Mouse (Mus musculus) heart, postnatal 10 days (tissue): ENCODE measurements around the gene Dld. TPM values are rescaled to one million over a fixed set of nuclear protein-coding genes. Genes with fewer than 3 reads are reported as not detected.

Source experiments
- DNase-seq, 2 experiments: peaks; one replicate each; pipeline ENCODE4 v3.0.0; 2021
- intact Hi-C: fragments of 180-260 bp; cut with DNase I; formaldehyde crosslinking; loops from one replicate; pipeline ENCODE4 v1.15.1; 2025
- total RNA-seq, 2 experiments: library from RNA; stranded (reverse); gene quantifications; 2 replicates each; pipeline ENCODE4 v1.2.3; 2021

Gene Dld
- total RNA-seq: 100 to 1,000 TPM; 373 to 380 TPM

GRCm38 (mm10) chr12:31350944-31351928 lies at the start of gene Dld:
Gene Dld, minus strand, starts transcription at chr12:31351453.
- peak; percentile 97 to 98 for DNase-seq
- intact Hi-C loops: no loop called here

- intact Hi-C loops: no loop called here
- DNase-seq: no peak
Observed at GRCm38 (mm10) chr12:31400821-31401220, 49.6 kb upstream of the Dld start.

GRCm38 (mm10) chr12:31397709-31398108 lies 46.5 kb upstream of the Dld start:
- intact Hi-C loops: no loop called here
- DNase-seq: no peak

GRCm38 (mm10) chr12:31395895-31396294 lies 44.6 kb upstream of the Dld start:
- intact Hi-C loops: no loop called here
- no peak for DNase-seq

GRCm38 (mm10) chr12:31391696-31392095 lies 40.4 kb upstream of the Dld start:
- DNase-seq: no peak
- intact Hi-C loops: no loop called here

- DNase-seq: no peak
- intact Hi-C loops: no loop called here
Observed at GRCm38 (mm10) chr12:31390571-31390970, 39.3 kb upstream of the Dld start, which contains the start of gene Slc26a3. Gene Slc26a3, plus strand, starts transcription at chr12:31390871.

- intact Hi-C loops: no loop called here
- no peak for DNase-seq
Observed at GRCm38 (mm10) chr12:31387303-31387702, 36.0 kb upstream of the Dld start.

GRCm38 (mm10) chr12:31382451-31382850 lies 31.2 kb upstream of the Dld start:
- intact Hi-C loops: no loop called here
- DNase-seq: no peak

- intact Hi-C loops: no loop called here
- DNase-seq: peak; percentile 10 to 17
Observed at GRCm38 (mm10) chr12:31380878-31381277, 29.6 kb upstream of the Dld start.

- peak in 1 of 2 experiments; percentile 5 for DNase-seq
- intact Hi-C loops: loop anchor here (10.0 kb wide), 4 partner anchors 118 to 548 kb away; partner anchors contain the start of genes Bcap29, Cbll1 and Gpr22
Observed at GRCm38 (mm10) chr12:31377241-31377640, 26.0 kb upstream of the Dld start.

GRCm38 (mm10) chr12:31376326-31376950 lies 25.2 kb upstream of the Dld start:
- peak; percentile 17 to 30 for DNase-seq

GRCm38 (mm10) chr12:31375283-31375615 lies 24.0 kb upstream of the Dld start:
- no peak for DNase-seq
- intact Hi-C loops: loop anchor here (10.0 kb wide), 4 partner anchors 120 to 550 kb away; partner anchors contain the start of genes Bcap29, Cbll1 and Gpr22

More at GRCm38 (mm10) chr12:31376326-31376950, 25.2 kb upstream of the Dld start:
- intact Hi-C loops: loop anchor here (10.0 kb wide), 4 partner anchors 118 to 548 kb away; partner anchors contain the start of genes Bcap29, Cbll1 and Gpr22

GRCm38 (mm10) chr12:31374603-31375282 lies 23.5 kb upstream of the Dld start:
- DNase-seq: peak; percentile 72 to 84
- intact Hi-C loops: loop anchor here (10.0 kb wide), 4 partner anchors 120 to 550 kb away; partner anchors contain the start of genes Bcap29, Cbll1 and Gpr22

- peak in 1 of 2 experiments; percentile 18 for DNase-seq
- intact Hi-C loops: loop anchor here (10.0 kb wide), 4 partner anchors 125 to 555 kb away; partner anchors contain the start of genes Bcap29, Cbll1 and Gpr22
Observed at GRCm38 (mm10) chr12:31369656-31370055, 18.4 kb upstream of the Dld start.

- DNase-seq: no peak
- intact Hi-C loops: no loop called here
Observed at GRCm38 (mm10) chr12:31369118-31369517, 17.9 kb upstream of the Dld start.

- DNase-seq: peak in 1 of 2 experiments; percentile 20
- intact Hi-C loops: no loop called here
Observed at GRCm38 (mm10) chr12:31367721-31368120, 16.5 kb upstream of the Dld start.

- intact Hi-C loops: no loop called here
- peak in 1 of 2 experiments; percentile 12 for DNase-seq
Observed at GRCm38 (mm10) chr12:31366428-31366827, 15.2 kb upstream of the Dld start.

- intact Hi-C loops: no loop called here
Observed at GRCm38 (mm10) chr12:31350191-31350943, 886 bp downstream of the Dld start.

GRCm38 (mm10) chr12:31333261-31333660 lies 18.0 kb downstream of the Dld start:
- DNase-seq: no peak
- intact Hi-C loops: loop anchor here (5.0 kb wide), 1 partner anchor 216 kb away; no protein-coding TSS in a partner anchor

More at GRCm38 (mm10) chr12:31350191-31350943, 886 bp downstream of the Dld start:
- no peak for DNase-seq

GRCm38 (mm10) chr12:31327139-31327538 lies 24.1 kb downstream of the Dld start:
- DNase-seq: no peak
- intact Hi-C loops: no loop called here
